Mouse (Mus musculus): Measurements from ENCODE around the gene Prrx2. TPM values are rescaled to one million over a fixed set of nuclear protein-coding genes. Genes with fewer than 3 reads are reported as not detected.

Prrx2 gene
- polyA plus RNA-seq (2017; shearing (Covaris generic)), result not detected

DNA sequence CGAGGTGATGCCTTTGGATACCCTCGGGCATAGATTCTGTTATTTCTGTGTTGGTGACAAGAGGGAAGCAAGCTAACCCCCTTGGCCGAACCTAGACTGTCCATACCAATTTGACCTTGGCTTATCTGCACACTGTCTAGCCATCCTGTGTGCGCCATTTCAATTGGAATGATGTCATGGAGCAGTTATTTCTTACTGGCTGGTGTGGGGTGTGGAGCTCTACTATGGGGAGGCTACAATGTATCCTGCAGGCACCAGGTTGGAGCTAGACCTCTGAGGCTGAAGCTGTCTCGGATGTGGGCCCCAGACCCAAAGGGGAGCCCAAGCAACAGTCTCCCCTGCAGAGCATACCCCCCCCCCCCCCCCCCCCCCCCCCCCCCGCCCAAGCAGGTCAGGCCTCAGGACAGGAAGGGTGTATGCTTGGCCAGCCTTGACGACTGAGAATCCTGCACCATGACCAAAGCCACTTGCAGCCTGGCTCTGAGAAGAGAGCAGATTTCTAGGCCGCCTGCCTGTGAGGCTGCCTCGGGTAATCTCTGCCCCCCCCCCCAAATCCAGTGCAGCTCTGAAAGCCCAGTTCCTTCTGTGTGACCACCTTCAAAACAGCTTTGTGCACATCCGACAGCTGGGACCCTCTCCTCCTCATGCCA lies at the start of gene Prrx2:
Gene Prrx2, plus strand, starts transcription at position 600 of the 650 bp plus-strand sequence.

DNA sequence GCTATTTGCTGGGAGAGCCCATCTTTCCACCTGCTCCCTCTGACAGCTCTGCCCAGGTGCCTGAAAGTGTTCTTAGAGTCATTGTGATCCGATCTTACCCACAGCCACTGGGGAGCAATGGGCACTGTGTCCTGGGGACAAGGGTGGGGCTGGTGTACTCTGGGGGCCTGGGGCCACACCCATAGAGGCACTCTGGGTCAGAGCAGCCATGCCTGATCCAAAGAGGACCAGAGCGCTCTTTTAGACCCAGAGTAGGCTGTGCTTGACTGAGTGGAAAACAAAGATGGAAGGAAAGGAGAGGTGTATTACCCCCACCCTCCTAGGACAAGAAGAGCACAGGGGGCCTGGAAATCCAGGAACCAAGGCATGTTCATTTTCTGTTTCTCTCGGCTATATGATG lies 31.2 kb upstream of the Prrx2 start, which contains the start of gene 1700001O22Rik:
Gene 1700001O22Rik, minus strand, starts transcription at position 58 of the 400 bp plus-strand sequence.

DNA sequence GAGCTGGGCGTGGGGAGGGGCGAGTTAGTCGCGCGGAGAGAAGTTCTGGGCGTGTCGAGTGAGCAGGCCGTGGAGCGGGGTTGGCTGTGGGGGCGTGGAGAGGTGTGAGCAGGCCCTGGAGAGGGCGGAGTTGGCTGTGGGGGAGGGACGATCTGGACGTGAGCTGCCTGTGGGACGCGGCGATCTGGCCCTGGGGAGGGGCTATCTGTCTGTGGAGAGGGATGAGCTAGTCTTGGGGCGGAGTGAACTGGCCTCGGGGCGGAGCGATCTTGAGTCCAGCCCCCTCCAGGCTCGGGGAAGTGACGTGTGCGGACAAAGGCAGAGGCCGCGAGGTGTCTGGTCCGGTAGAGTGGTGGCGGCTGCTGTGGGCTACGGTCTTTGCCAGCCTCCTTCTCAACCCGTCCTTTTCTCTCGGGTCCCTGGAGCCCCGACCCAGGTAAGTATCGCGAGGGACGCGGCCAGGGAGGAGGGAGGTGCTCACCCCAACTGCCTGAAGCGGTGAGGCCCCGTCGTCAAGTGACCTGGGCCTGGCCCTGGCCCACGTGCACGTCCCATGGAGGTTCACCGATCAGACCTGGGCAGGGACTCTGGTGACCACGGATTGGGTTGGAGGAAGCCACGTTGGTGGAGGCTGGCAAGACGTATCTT lies 27.0 kb upstream of the Prrx2 start, which contains the start of gene Ntmt1:
Gene Ntmt1, plus strand, starts transcription at position 179 of the 648 bp plus-strand sequence.

DNA sequence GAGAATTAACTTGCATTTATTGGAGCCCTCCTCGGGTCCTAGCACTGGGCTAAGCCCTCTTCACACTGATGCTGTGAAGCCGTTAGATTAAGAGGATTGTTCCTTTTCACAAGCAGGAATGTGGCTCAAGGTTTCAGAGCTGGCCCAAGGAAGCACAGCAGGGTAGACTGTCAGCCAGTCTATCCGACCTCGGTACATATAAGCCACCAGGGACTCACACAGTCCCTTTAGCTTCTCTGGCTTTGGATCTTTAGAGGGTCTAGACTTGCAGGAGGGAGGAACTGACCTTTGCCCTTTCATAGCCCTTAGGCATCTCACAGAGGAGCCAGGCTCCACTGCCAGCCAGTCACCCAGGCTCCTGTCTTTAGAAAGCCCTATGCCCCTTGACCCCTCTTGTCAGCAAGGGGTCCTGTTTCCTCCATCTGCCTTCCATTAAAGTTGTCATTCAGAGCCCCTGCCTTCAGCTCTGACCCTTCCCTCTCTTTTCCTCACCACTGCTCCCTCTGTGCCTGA lies 4.4 kb upstream of the Prrx2 start, which contains the start of gene Asb6:
Gene Asb6, minus strand, starts transcription at position 51 of the 513 bp plus-strand sequence.

DNA sequence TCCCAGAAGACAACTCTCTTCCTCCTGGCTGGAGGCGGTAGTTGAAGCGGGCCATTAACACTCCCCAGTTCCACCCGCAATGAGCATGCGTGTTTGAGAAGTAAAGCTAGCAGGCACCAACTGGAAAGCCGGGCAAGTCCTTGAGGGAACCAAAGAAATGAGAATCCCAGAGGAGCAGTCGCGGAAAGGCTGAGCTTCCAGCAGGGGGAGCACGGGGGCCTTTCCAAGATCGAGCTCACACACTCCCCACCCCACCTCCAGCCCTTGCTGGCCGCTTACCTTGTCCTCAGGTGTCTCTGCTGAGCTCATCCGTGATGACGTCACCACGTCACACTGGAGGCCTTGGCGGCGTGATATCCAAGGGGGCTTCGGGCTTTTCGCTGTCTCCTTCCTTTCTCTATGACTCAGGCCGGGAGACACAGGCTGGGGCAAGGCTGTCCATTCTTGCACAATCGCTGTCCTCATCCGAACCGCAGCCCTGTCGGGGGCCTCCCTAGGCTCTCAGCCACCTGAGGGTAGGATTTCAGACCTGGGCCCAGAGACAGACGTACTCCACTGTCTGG lies 94.8 kb downstream of the Prrx2 start, which contains the start of gene Ptges:
Gene Ptges, minus strand, starts transcription at position 381 of the 563 bp plus-strand sequence.

Other genes with a start within 250 kb of the Prrx2 start
- 1.4 TPM for gene Cstad, start 239.9 kb upstream of the Prrx2 start, polyA plus RNA-seq (2017; shearing (Covaris generic))
- 2.1 TPM for gene 1700001O22Rik, start 31.3 kb upstream of the Prrx2 start, polyA plus RNA-seq (2017; shearing (Covaris generic))
- 32.3 TPM for gene Ntmt1, start 27.1 kb upstream of the Prrx2 start, polyA plus RNA-seq (2017; shearing (Covaris generic))
- gene Asb6, start 4.6 kb upstream of the Prrx2 start, polyA plus RNA-seq (2017; shearing (Covaris generic)), result 53.3 TPM
- gene Ptges, start 94.9 kb downstream of the Prrx2 start, polyA plus RNA-seq (2017; shearing (Covaris generic)), result not detected
- gene Tor1b, start 118.0 kb downstream of the Prrx2 start, polyA plus RNA-seq (2017; shearing (Covaris generic)), result 32.1 TPM
- gene Tor1a, start 133.0 kb downstream of the Prrx2 start, polyA plus RNA-seq (2017; shearing (Covaris generic)), result 89.6 TPM
- gene BC005624, start 147.2 kb downstream of the Prrx2 start, polyA plus RNA-seq (2017; shearing (Covaris generic)), result 74.9 TPM
- 24.6 TPM for gene Usp20, start 147.3 kb downstream of the Prrx2 start, polyA plus RNA-seq (2017; shearing (Covaris generic))